Mouse (Mus musculus): ENCODE measurements around the gene Bcar3.
A peak's percentile ranks its signal among the peaks of the same experiment; 100 is the strongest.

GRCm38 (mm10) chr3:122274241-122275024 is 19.5 kb upstream of the Bcar3 start, which contains the start of gene Dnttip2:
- TF ChIP-seq POLR2A (IDR thresholded peaks at IDR 0.05; ENCODE audit: control insufficient read depth, extremely low read depth, insufficient read depth, low read length, poor library complexity) (peak; percentile 85), CTCF (IDR thresholded peaks at IDR 0.05; ENCODE audit: borderline replicate concordance, control insufficient read depth, extremely low read depth, insufficient read depth, low read length, poor library complexity) (peak; percentile 54; the same call in 1 of the 2 replicates)
